Mouse (Mus musculus) CH12.LX (cell line): ENCODE data around the gene Gm20388. TPM values are rescaled to one million over a fixed set of nuclear protein-coding genes. Genes with fewer than 3 reads are reported as not detected.

Experiments used
- DNase-seq: peaks from one replicate; pipeline ENCODE4 v3.0.0-alpha.2; 2013; ENCODE audit errors: extremely low read depth
- H3K27ac ChIP-seq: 2 replicates; pipeline ENCODE4 v1.5.1; 2012; ENCODE audit warnings: low read depth, mild to moderate bottlenecking, control low read depth, moderate library complexity; ENCODE audit not compliant: insufficient read depth
- H3K27me3 ChIP-seq: replicated peaks from 2 replicates; pipeline ENCODE3; 2012; ENCODE audit warnings: inconsistent platforms
- H3K36me3 ChIP-seq, 2 experiments: replicated peaks in 1 of 2; 2 replicates each; pipeline versions ENCODE3 to v1.6.1; 2012; ENCODE audit warnings: inconsistent platforms in 1 of 2, low read length in 1 of 2, mild to moderate bottlenecking in 1 of 2, mixed read lengths in 1 of 2, moderate library complexity in 1 of 2; ENCODE audit not compliant: control insufficient read depth in 1 of 2, insufficient read depth in 1 of 2
- H3K4me1 ChIP-seq, 2 experiments: 2 replicates each; pipeline ENCODE4 v1.6.1; 2012; ENCODE audit warnings: inconsistent platforms in 1 of 2, moderate library complexity in 1 of 2; ENCODE audit not compliant: insufficient read depth in 2 of 2, control insufficient read depth in 1 of 2
- H3K4me2 ChIP-seq: 2 replicates; pipeline ENCODE4 v1.6.1; 2012; ENCODE audit warnings: low read depth, mild to moderate bottlenecking, control low read depth; ENCODE audit not compliant: poor library complexity, insufficient read depth, severe bottlenecking
- H3K4me3 ChIP-seq, 3 experiments: fragments of 150-350 bp in 1 of 3; sonication (generic) in 1 of 3; replicated peaks in 1 of 3; 2 replicates each; pipeline versions ENCODE3 to v1.5.1; 2011 to 2012; ENCODE audit warnings: low read depth in 2 of 3, low read length in 2 of 3, mild to moderate bottlenecking in 2 of 3, moderate library complexity in 2 of 3, control low read depth in 1 of 3, improper control_type of control experiment in 1 of 3, inconsistent platforms in 1 of 3, mixed read lengths in 1 of 3; ENCODE audit not compliant: poor library complexity in 1 of 3
- H3K79me2 ChIP-seq: replicated peaks from 2 replicates; pipeline ENCODE4 v1.6.1; 2012; ENCODE audit warnings: mild to moderate bottlenecking, moderate library complexity; ENCODE audit not compliant: control insufficient read depth, poor library complexity, insufficient read depth, severe bottlenecking; ENCODE audit errors: extremely low read depth
- H3K9ac ChIP-seq: 2 replicates; pipeline ENCODE4 v1.6.1; 2012; ENCODE audit warnings: low read depth, mild to moderate bottlenecking, control low read depth, moderate library complexity; ENCODE audit not compliant: insufficient read depth
- H3K9me3 ChIP-seq: replicated peaks from 2 replicates; pipeline ENCODE3; 2012; ENCODE audit warnings: low read length, inconsistent platforms, mixed read lengths
- CTCF ChIP-seq, 2 experiments: IDR thresholded peaks in 1 of 2; conservative IDR thresholded peaks in 1 of 2; 2 replicates each; pipeline ENCODE4 v1.5.1; 2011 to 2012; ENCODE audit warnings: low read depth in 2 of 2, low read length in 2 of 2, improper control_type of control experiment in 1 of 2, inconsistent platforms in 1 of 2, mild to moderate bottlenecking in 1 of 2, moderate library complexity in 1 of 2
- EP300 ChIP-seq: IDR thresholded peaks from 2 replicates; pipeline ENCODE4 v1.6.1; 2011; ENCODE audit warnings: low read length, improper control_type of control experiment
- MAX ChIP-seq: IDR thresholded peaks from 2 replicates; pipeline ENCODE4 v1.6.1; 2011; ENCODE audit warnings: low read length, improper control_type of control experiment
- POLR2A ChIP-seq: IDR thresholded peaks from 2 replicates; pipeline ENCODE4 v1.6.1; 2011; ENCODE audit warnings: low read depth, mild to moderate bottlenecking, improper control_type of control experiment, low read length
- UBTF ChIP-seq: IDR thresholded peaks from 2 replicates; pipeline ENCODE4 v1.6.1; 2012; ENCODE audit warnings: low read depth, mild to moderate bottlenecking, inconsistent platforms, low read length, improper control_type of control experiment, moderate library complexity
- USF1 ChIP-seq: IDR thresholded peaks from 2 replicates; pipeline ENCODE4 v1.6.1; 2014; ENCODE audit warnings: low read depth, mild to moderate bottlenecking, inconsistent platforms, low read length, improper control_type of control experiment
- ZMIZ1 ChIP-seq: IDR thresholded peaks from 2 replicates; pipeline ENCODE4 v1.6.1; 2012; ENCODE audit warnings: low read depth, mild to moderate bottlenecking, inconsistent platforms, low read length, improper control_type of control experiment
- ZNF384 ChIP-seq: IDR thresholded peaks from 2 replicates; pipeline ENCODE4 v1.6.1; 2012; ENCODE audit warnings: low read depth, low read length, improper control_type of control experiment, inconsistent platforms
- dilution Hi-C: fragments of 300-500 bp; cut with MboI; formaldehyde crosslinking; loops from 2 replicates; pipeline ENCODE4 v1.14.3; 2020; ENCODE audit warnings: low sequenced_read_pairs; ENCODE audit not compliant: extremely low pct_unique_long_range_greater_than_20kb, extremely low pct_ligation_motif_present
- in situ Hi-C: fragments of 300-500 bp; cut with MboI; formaldehyde crosslinking; loops from 3 replicates; pipeline ENCODE4 v1.14.3; 2019; ENCODE audit warnings: low sequenced_read_pairs, low pct_ligation_motif_present, low pct_unique_long_range_greater_than_20kb, mixed read lengths
- polyA plus RNA-seq: library from polyadenylated mRNA; unstranded; fragments of >175 nt; gene quantifications from 2 replicates; pipeline ENCODE4 v1.2.1, GENCODE M21; 2012; ENCODE audit warnings: low read depth; ENCODE audit not compliant: insufficient read length
- total RNA-seq, 2 experiments: library from RNA; depleted of rRNA; stranded (reverse); fragments of 300-350 nt in 1 of 2; fragments of >200 nt in 1 of 2; gene quantifications; 2 replicates each; pipeline ENCODE4 v1.2.3; 2012 to 2014

Gm20388 gene
- total and polyA plus RNA-seq, 3 experiments: 14.8 to 26.3 (median 22.2) TPM

GRCm38 (mm10) chr8:121170626-121171552, 1260.2 kb downstream of the Gm20388 start:
- no peaks in the 10 kb centered on the region for H3K9me3 ChIP-seq
- H3K27me3 ChIP-seq: peaks cover 88% of the 10 kb centered on the region
- H3K36me3 ChIP-seq: no peaks in the 10 kb centered on the region
- H3K9ac ChIP-seq: no peak overlapping the region
- dilution Hi-C loops: no loop called here
- H3K4me3 ChIP-seq: no peak overlapping the region
- H3K4me1 ChIP-seq: no peaks in the 10 kb centered on the region
- in situ Hi-C loops: no loop called here
- no peaks in the 10 kb centered on the region for H3K79me2 ChIP-seq
- H3K27ac ChIP-seq: no peak overlapping the region
- no peak overlapping the region for H3K4me2 ChIP-seq
- TF ChIP-seq CTCF (conservative IDR thresholded peaks at IDR 0.05 in 1 of 2, IDR thresholded peaks at IDR 0.05 in 1 of 2; ENCODE audit: low read depth in 2 of 2, low read length in 2 of 2) (0 out of 4 replicates have a peak, but pooled peaks of 1 of the 2 experiments have one; percentile 6), USF1 (no peak)
- DNase-seq: no peak

- Histone ChIP-seq H3K27me3 (peaks cover 89% of the 10 kb centered on the region), H3K79me2 (no peaks in the 10 kb centered on the region), H3K36me3 (no peaks in the 10 kb centered on the region), H3K4me1 (no peaks in the 10 kb centered on the region), H3K4me2 (no peak overlapping the region), H3K9ac (no peak overlapping the region), H3K4me3 (no peak overlapping the region), H3K27ac (no peak overlapping the region), H3K9me3 (no peaks in the 10 kb centered on the region)
- in situ Hi-C loops (no loop called here), dilution Hi-C loops (no loop called here)
- TF ChIP-seq EP300: no peak
- no peak for DNase-seq
Measured at GRCm38 (mm10) chr8:121172567-121172966, 1261.9 kb downstream of the Gm20388 start.

GRCm38 (mm10) chr8:121174178-121174577, 1263.5 kb downstream of the Gm20388 start:
- Histone ChIP-seq H3K4me3 (no peak overlapping the region), H3K9ac (no peak overlapping the region), H3K36me3 (no peaks in the 10 kb centered on the region), H3K9me3 (no peaks in the 10 kb centered on the region), H3K27ac (no peak overlapping the region), H3K4me2 (no peak overlapping the region), H3K27me3 (peaks cover 87% of the 10 kb centered on the region), H3K79me2 (no peaks in the 10 kb centered on the region), H3K4me1 (no peaks in the 10 kb centered on the region)
- dilution Hi-C loops (no loop called here), in situ Hi-C loops (no loop called here)
- TF ChIP-seq ZMIZ1 (no peak), UBTF (no peak), CTCF (conservative IDR thresholded peaks at IDR 0.05 in 1 of 2, IDR thresholded peaks at IDR 0.05 in 1 of 2; ENCODE audit: low read depth in 2 of 2, low read length in 2 of 2) (peak in 1 of 2 experiments; percentile 32; a peak in 2 of 4 replicates), ZNF384 (no peak), EP300 (no peak), POLR2A (no peak), MAX (no peak)
- no peak for DNase-seq
